Mouse (Mus musculus) lung, embryonic 14.5 days (tissue): ENCODE data around the gene Wdr82. TPM values are rescaled to one million over a fixed set of nuclear protein-coding genes. Genes with fewer than 3 reads are reported as not detected.

Experiments used
- ATAC-seq: fragments of 200-750 bp; cut with Nextera tagmentation; 2 replicates; pipeline ENCODE4 v1.8.0; 2017; ENCODE audit warnings: mild to moderate bottlenecking, moderate TSS enrichment, moderate library complexity; ENCODE audit not compliant: insufficient read depth
- DNase-seq: peaks from one replicate; pipeline ENCODE4 v3.0.0-alpha.2; 2015
- H3K27ac ChIP-seq: fragments of 300-500 bp; sonication (generic); 2 replicates; pipeline ENCODE4 v1.5.1; 2014; ENCODE audit warnings: low read depth, mild to moderate bottlenecking, moderate library complexity
- H3K27me3 ChIP-seq: fragments of 300-500 bp; sonication (generic); 2 replicates; pipeline ENCODE4 v1.6.1; 2014; ENCODE audit warnings: low read length, control low read depth; ENCODE audit not compliant: insufficient read depth
- H3K36me3 ChIP-seq: fragments of 300-500 bp; sonication (generic); 2 replicates; pipeline ENCODE4 v1.6.1; 2014; ENCODE audit warnings: control low read depth; ENCODE audit not compliant: insufficient read depth
- H3K4me1 ChIP-seq: fragments of 300-500 bp; sonication (generic); 2 replicates; pipeline ENCODE4 v1.6.1; 2014; ENCODE audit warnings: antibody characterized with exemption, control low read depth; ENCODE audit not compliant: insufficient read depth
- H3K4me2 ChIP-seq: fragments of 300-500 bp; sonication (generic); 2 replicates; pipeline ENCODE4 v1.6.1; 2014; ENCODE audit warnings: mild to moderate bottlenecking
- H3K4me3 ChIP-seq: fragments of 300-500 bp; sonication (generic); 2 replicates; pipeline ENCODE4 v1.5.1; 2014; ENCODE audit warnings: low read depth, low read length
- H3K9ac ChIP-seq: fragments of 300-500 bp; sonication (generic); 2 replicates; pipeline ENCODE4 v1.6.1; 2014
- H3K9me3 ChIP-seq: fragments of 300-500 bp; sonication (generic); 2 replicates; pipeline ENCODE4 v1.6.1; 2016; ENCODE audit warnings: low read depth, low read length, control low read depth
- CTCF ChIP-seq: IDR thresholded peaks from 2 replicates; pipeline ENCODE4 v1.5.1; 2016; ENCODE audit warnings: antibody characterized with exemption, low read depth
- WGBS: fragments of 180-500 bp; shearing (Covaris S2); extraction: QIAGEN DNeasy Blood & Tissue Kit; methylation state at CpG from one replicate; pipeline ENCODE4 v1.1.7; 2014; 5-methylcytosine and 5-hydroxymethylcytosine counted together
- polyA plus RNA-seq: library from polyadenylated mRNA; unstranded; fragments of >200 nt; fragmentation: Nextera tagmentation; extraction: Ambion mirVana; gene quantifications from 2 replicates; pipeline ENCODE4 v1.2.1, GENCODE M21; 2014

The Wdr82 gene
- polyA plus RNA-seq, 1 experiment from 2014 or later = 26.9 TPM

- no peak for DNase-seq
- Histone ChIP-seq H3K9ac (no peak overlapping the region), H3K4me3 (no peak overlapping the region), H3K4me1 (peaks cover 9% of the 10 kb centered on the region), H3K36me3 (peaks cover 45% of the 10 kb centered on the region), H3K4me2 (no peak overlapping the region), H3K27ac (no peak overlapping the region), H3K27me3 (no peaks in the 10 kb centered on the region), H3K9me3 (no peaks in the 10 kb centered on the region)
- ATAC-seq = no peak
- TF ChIP-seq CTCF = no peak
- WGBS = 85% methylated on average over 3 of the region's 3 CpGs
These were observed 26.5 kb downstream of the Wdr82 start for GRCm38 (mm10) chr9:106197081-106197713.

GRCm38 (mm10) chr9:106197732-106198131 lies 27.0 kb downstream of the Wdr82 start:
- Histone ChIP-seq H3K4me2 (peak overlapping the region; percentile 79), H3K9ac (no peak overlapping the region), H3K9me3 (no peaks in the 10 kb centered on the region), H3K36me3 (peaks cover 42% of the 10 kb centered on the region), H3K4me3 (peak overlapping the region; percentile 64; the same call in 1 of the 2 replicates), H3K4me1 (peaks cover 11% of the 10 kb centered on the region), H3K27me3 (no peaks in the 10 kb centered on the region), H3K27ac (no peak overlapping the region)
- TF ChIP-seq CTCF = no peak
- ATAC-seq (no peak), DNase-seq (no peak)
- 86% methylated on average over 9 of the region's 9 CpGs for whole genome bisulfite sequencing

GRCm38 (mm10) chr9:106198962-106199458 lies 28.3 kb downstream of the Wdr82 start:
- under 1% methylated on average over 49 of the region's 51 CpGs for WGBS
- Histone ChIP-seq H3K27me3 (no peaks in the 10 kb centered on the region), H3K36me3 (peaks cover 35% of the 10 kb centered on the region), H3K9ac (peak overlapping the region; percentile 68), H3K4me1 (peaks cover 18% of the 10 kb centered on the region), H3K9me3 (no peaks in the 10 kb centered on the region), H3K27ac (peak overlapping the region; percentile 67), H3K4me2 (peak overlapping the region; percentile 79), H3K4me3 (peak overlapping the region; percentile 64)
- ATAC-seq (peak; percentile 64), DNase-seq (peak; percentile 87)
- no peak for TF ChIP-seq CTCF

GRCm38 (mm10) chr9:106199535-106200272 lies 29.0 kb downstream of the Wdr82 start, which contains the start of gene Ppm1m:
TSS of gene Ppm1m (minus strand) at chr9:106199746.
- no peak for TF ChIP-seq CTCF
- Histone ChIP-seq H3K9ac (peak within 1 kb of the TSS; percentile 68), H3K9me3 (no peaks in the 10 kb centered on the region), H3K4me1 (peaks cover 21% of the 10 kb centered on the region), H3K36me3 (peaks cover 30% of the 10 kb centered on the region), H3K4me3 (peak within 1 kb of the TSS; percentile 64), H3K27ac (peak within 1 kb of the TSS; percentile 67), H3K27me3 (no peaks in the 10 kb centered on the region), H3K4me2 (peak within 1 kb of the TSS; percentile 79)
- DNase-seq (no peak), ATAC-seq (peak; percentile 3; the same call in 1 of the 2 replicates)
- WGBS = 39% methylated on average over 18 of the region's 18 CpGs

- WGBS = 71% methylated on average over 3 of the region's 3 CpGs
- H3K4me2 ChIP-seq = peak overlapping the region; percentile 70
- H3K36me3 ChIP-seq = 0 out of 2 replicates have a peak, but pooled peaks cover 9% of the 10 kb centered on the region
- DNase-seq (no peak), ATAC-seq (no peak)
- no peak overlapping the region for H3K9ac ChIP-seq
- H3K9me3 ChIP-seq = no peaks in the 10 kb centered on the region
- H3K4me1 ChIP-seq = peaks cover 21% of the 10 kb centered on the region
- H3K4me3 ChIP-seq = no peak overlapping the region; the same call in 1 of the 2 replicates
- TF ChIP-seq CTCF = no peak
- H3K27ac ChIP-seq = no peak overlapping the region
- H3K27me3 ChIP-seq = no peaks in the 10 kb centered on the region
These were observed 31.2 kb downstream of the Wdr82 start for GRCm38 (mm10) chr9:106201895-106202294.

- peak; percentile 98 for DNase-seq
- no peaks in the 10 kb centered on the region for H3K9me3 ChIP-seq
- H3K4me1 ChIP-seq = peaks cover 16% of the 10 kb centered on the region
- peak within 1 kb of the TSS; percentile 69 for H3K9ac ChIP-seq
- peak within 1 kb of the TSS; percentile 69 for H3K27ac ChIP-seq
- peak within 1 kb of the TSS; percentile 64 for H3K4me3 ChIP-seq
- H3K4me2 ChIP-seq = peak within 1 kb of the TSS; percentile 70
- no peak; the same call in 1 of the 2 replicates for TF ChIP-seq CTCF
- 1% methylated on average over 58 of the region's 61 CpGs for WGBS
- peak; percentile 88 for ATAC-seq
- H3K36me3 ChIP-seq = no peaks in the 10 kb centered on the region
- H3K27me3 ChIP-seq = no peaks in the 10 kb centered on the region
These were observed 32.3 kb downstream of the Wdr82 start, which contains the start of gene Twf2 for GRCm38 (mm10) chr9:106202819-106203636. TSS of gene Twf2 (plus strand) at chr9:106203108.
